ENCODE assay signal across 9 mouse cellular contexts in the genomic region with DNA sequence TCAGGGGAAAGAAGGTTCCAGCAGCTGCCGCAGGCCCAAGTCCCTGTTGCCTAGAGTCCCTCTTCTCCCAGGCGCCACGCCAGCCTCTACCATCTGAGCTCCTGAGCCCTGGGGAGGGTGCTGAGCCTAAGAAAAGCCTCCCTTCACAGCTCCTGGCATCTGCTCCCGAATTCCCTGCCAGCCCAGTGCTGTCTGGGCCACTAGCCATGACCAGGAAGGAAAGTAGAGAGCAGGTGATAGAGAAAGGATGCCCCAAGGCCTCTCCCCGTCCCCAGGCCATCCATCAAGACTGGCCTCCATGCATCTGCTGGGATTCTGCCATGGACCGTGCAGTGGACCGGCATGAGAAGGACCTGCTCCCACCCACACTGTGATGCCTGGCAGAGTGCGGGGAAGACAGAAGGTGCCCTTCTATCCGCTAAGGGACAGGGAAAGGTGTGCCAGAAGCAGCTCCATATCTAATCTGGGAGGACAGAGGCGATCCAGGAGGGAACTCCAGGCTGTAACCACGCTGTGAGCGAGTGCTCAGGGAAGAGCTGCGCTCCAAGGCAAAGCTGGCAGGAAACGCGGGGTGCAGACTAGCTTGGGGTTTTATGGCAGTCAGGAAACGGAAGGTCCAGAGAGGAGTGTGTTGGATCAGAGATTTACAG. TPM values are rescaled to one million over a fixed set of nuclear protein-coding genes. Genes with fewer than 3 reads are reported as not detected.
DNase-seq lines count a peak whose midpoint lies in the region; ATAC-seq and TF ChIP-seq lines count a peak whose summit lies in the region.
"Had no signal": no experiment of that assay in that cellular context is flagged by ENCODE, and none has a peak within 500 bp of the region (broad histone marks: within the 10 kb centered on the region; RNA-seq: fewer than 3 reads in every experiment).

No protein-coding gene starts in this region.

- H3K4me3 ChIP-seq in heart, embryonic 11.5 days (ENCODE audit: low read depth, low read length), result no peak overlapping the region
- no peak overlapping the region for H3K4me3 ChIP-seq in left cerebral cortex, adult 2 months
- H3K4me3 ChIP-seq: limb, embryonic 12.5 days had no signal

- 71% methylated on average over 16 of the region's 16 CpGs for WGBS in heart, embryonic 11.5 days (ENCODE audit: insufficient replicate concordance)

- DNase-seq in heart, adult 11 months, result peak; percentile 98
- peak; percentile 98 for DNase-seq in cerebellum, adult 9-11 months
- DNase-seq in heart, adult 9 months (ENCODE audit: low spot score in 2 of 2), result peak; percentile 73 to 83
- DNase-seq in left cerebral cortex, adult 2 months (ENCODE audit: extremely low spot score in 1 of 2, low spot score in 2 of 2), result peak; percentile 55 to 75
- no peak for DNase-seq in lung, postnatal 14 days
- no peak for DNase-seq in thymus, postnatal 25 days

- no peaks in the 10 kb centered on the region for H3K9me3 ChIP-seq in heart, embryonic 11.5 days (replicated peaks; ENCODE audit: control insufficient read depth, low read length)

- H3K4me1 ChIP-seq in heart, embryonic 11.5 days (ENCODE audit: control insufficient read depth, insufficient read depth, low read length), result peaks cover 43% of the 10 kb centered on the region
- H3K4me1 ChIP-seq: limb, embryonic 12.5 days had no signal

- no peaks in the 10 kb centered on the region for H3K36me3 ChIP-seq in heart, embryonic 11.5 days (ENCODE audit: control insufficient read depth, insufficient read depth, low read length)
- H3K36me3 ChIP-seq: limb, embryonic 12.5 days had no signal

- no peak overlapping the region for H3K9ac ChIP-seq in heart, embryonic 11.5 days (ENCODE audit: low read depth, low read length)
- H3K9ac ChIP-seq: limb, embryonic 12.5 days had no signal

- TF ChIP-seq CTCF in left cerebral cortex, adult 2 months (IDR thresholded peaks at IDR 0.05), result no peak

- H3K27me3 ChIP-seq in heart, embryonic 11.5 days (ENCODE audit: control insufficient read depth, insufficient read depth, low read length), result no peaks in the 10 kb centered on the region

- intact Hi-C loops in left cerebral cortex, adult 2 months (cut with DNase I), result loop anchor here (2.0 kb wide), 1 partner anchor 18 kb away; the partner anchor contains the start of gene Kcnk3

- no peak for ATAC-seq in heart, embryonic 11.5 days (replicated peaks; ENCODE audit: insufficient number of reproducible peaks, low FRiP score, low TSS enrichment)
- ATAC-seq in activated CD4-positive, CD25-positive, alpha-beta regulatory T cell, adult 4 months, result no peak

- H3K4me2 ChIP-seq in heart, embryonic 11.5 days, result no peak overlapping the region
- H3K4me2 ChIP-seq: limb, embryonic 12.5 days had no signal

- H3K27ac ChIP-seq in heart, embryonic 11.5 days (ENCODE audit: low read depth, low read length), result no peak overlapping the region
- H3K27ac ChIP-seq in left cerebral cortex, adult 2 months, result peak overlapping the region; percentile 82
- H3K27ac ChIP-seq: limb, embryonic 12.5 days had no signal

RNA-seq across cellular contexts. Expression of gene Kcnk3, which starts 18.6 kb away (rescaled TPM):
- 36.8 and 37.8 TPM in 2 replicates for polyA plus RNA-seq in heart, embryonic 11.5 days (2014; fragmentation: Nextera tagmentation; extraction: Ambion mirVana)
- total RNA-seq in left cerebral cortex, adult 2 months (2021), result 10 to 100 TPM; 22.4 to 23.1 TPM
- not detected for polyA plus RNA-seq in activated CD4-positive, CD25-positive, alpha-beta regulatory T cell, adult 4 months (2017; shearing (Covaris generic))

RNA-seq across cellular contexts. Expression of gene Slc35f6, which starts 41.2 kb away (rescaled TPM):
- polyA plus RNA-seq in heart, embryonic 11.5 days (2014; fragmentation: Nextera tagmentation; extraction: Ambion mirVana), result 21.6 and 22.9 TPM in 2 replicates
- total RNA-seq in left cerebral cortex, adult 2 months (2021), result 10 to 100 TPM; 42.2 to 45.6 TPM
- 10 to 100 TPM in 1 of 2 experiments, 1 to 10 TPM in 1; 8.7 to 15.7 TPM for polyA plus RNA-seq in activated CD4-positive, CD25-positive, alpha-beta regulatory T cell, adult 4 months (2017; shearing (Covaris generic))

Comparison
In these comparisons a context has a peak if more than half of its experiments do, and no peak if none do; other contexts are left out.
1. DNase-seq: peak in heart, adult 11 months (single experiment), cerebellum, adult 9-11 months (single experiment), heart, adult 9 months (2 of 2) and left cerebral cortex, adult 2 months (2 of 2); none in lung, postnatal 14 days (single experiment) and thymus, postnatal 25 days (single experiment).
2. RNA of gene Kcnk3, which starts 18.6 kb away (polyA plus RNA-seq): 36.8 to 37.8 TPM in heart, embryonic 11.5 days; not detected in activated CD4-positive, CD25-positive, alpha-beta regulatory T cell, adult 4 months; every median in the first group is over 10 times any median in the second.